27 mouse cellular contexts compared by ENCODE assay signal in genomic region chr5:74830646-74831045, GRCm38 (mm10).
DNase-seq lines count a peak whose midpoint lies in the region; ATAC-seq lines count a peak whose summit lies in the region.
"Had no signal": no experiment of that assay in that cellular context is flagged by ENCODE, and none has a peak within 500 bp of the region (broad histone marks: within the 10 kb centered on the region; RNA-seq: fewer than 3 reads in every experiment).

No protein-coding gene starts in this region.

- WGBS in embryonic facial prominence, embryonic 14.5 days = 54% methylated on average over 5 of the region's 5 CpGs
- WGBS in embryonic facial prominence, embryonic 10.5 days = 70% methylated on average over 5 of the region's 5 CpGs
- 82% methylated on average over 5 of the region's 5 CpGs for WGBS in forebrain, embryonic 10.5 days

- ATAC-seq in embryonic facial prominence, embryonic 14.5 days (ENCODE audit: low read depth) = no peak
- no peak for ATAC-seq in frontal cortex, adult (ENCODE audit: low TSS enrichment)
- ATAC-seq: forebrain, embryonic 15.5 days; intestine, postnatal 0 days; liver, postnatal 0 days; lung, postnatal 0 days had no signal

- H3K4me2 ChIP-seq in embryonic facial prominence, embryonic 14.5 days (ENCODE audit: low read depth, low read length) = no peak overlapping the region
- H3K4me2 ChIP-seq: embryonic facial prominence, embryonic 12.5 days; forebrain, embryonic 15.5 days; heart, embryonic 12.5 days; hindbrain, embryonic 12.5 days; liver, embryonic 11.5 days; stomach, embryonic 15.5 days had no signal

- peak; percentile 38 for DNase-seq in embryonic facial prominence, embryonic 14.5 days (ENCODE audit: low spot score)
- no peak for DNase-seq in embryonic facial prominence, embryonic 10.5 days (ENCODE audit: low spot score)
- DNase-seq in MN1 (ENCODE audit: low spot score) = peak; percentile 7
- DNase-seq in adrenal gland, adult 8-10 months = peak; percentile 41
- DNase-seq in fibroblast of lung, adult 2 months (ENCODE audit: low read depth) = peak; percentile 38
- DNase-seq in forebrain, embryonic 10.5 days (ENCODE audit: extremely low spot score, low spot score) = no peak
- no peak for DNase-seq in ovary, adult 18-20 months (ENCODE audit: low spot score)
- DNase-seq: B cell, adult 2 months; cerebellum, adult 8-10 months; cerebellum, postnatal 36 days; gastrocnemius, postnatal 25 days; heart, adult 18-20 months; heart, postnatal 10 days; liver, postnatal 0 days; thymus, adult 18-20 months; thymus, postnatal 36 days had no signal

- no peaks in the 10 kb centered on the region for H3K36me3 ChIP-seq in embryonic facial prominence, embryonic 14.5 days (ENCODE audit: control insufficient read depth, insufficient read depth, low read length)
- H3K36me3 ChIP-seq in embryonic facial prominence, embryonic 10.5 days (replicated peaks) = no peaks in the 10 kb centered on the region
- H3K36me3 ChIP-seq in forebrain, embryonic 10.5 days (replicated peaks) = no peaks in the 10 kb centered on the region
- H3K36me3 ChIP-seq: embryonic facial prominence, embryonic 12.5 days; forebrain, embryonic 15.5 days; heart, embryonic 12.5 days; hindbrain, embryonic 12.5 days; midbrain, embryonic 10.5 days; stomach, embryonic 15.5 days had no signal

- no peaks in the 10 kb centered on the region for H3K9me3 ChIP-seq in embryonic facial prominence, embryonic 14.5 days (ENCODE audit: control insufficient read depth, low read length)
- H3K9me3 ChIP-seq in embryonic facial prominence, embryonic 10.5 days = no peaks in the 10 kb centered on the region
- no peaks in the 10 kb centered on the region for H3K9me3 ChIP-seq in forebrain, embryonic 10.5 days
- H3K9me3 ChIP-seq: embryonic facial prominence, embryonic 12.5 days; forebrain, embryonic 15.5 days; midbrain, embryonic 10.5 days; stomach, embryonic 15.5 days had no signal

- peaks cover 15% of the 10 kb centered on the region; the same call in 1 of the 2 replicates for H3K4me1 ChIP-seq in embryonic facial prominence, embryonic 14.5 days (ENCODE audit: control insufficient read depth, insufficient read depth, low read length)
- peaks cover 13% of the 10 kb centered on the region; the same call in 1 of the 2 replicates for H3K4me1 ChIP-seq in embryonic facial prominence, embryonic 10.5 days
- H3K4me1 ChIP-seq in forebrain, embryonic 10.5 days = no peaks in the 10 kb centered on the region; the same call in 1 of the 2 replicates
- H3K4me1 ChIP-seq: heart, embryonic 12.5 days; midbrain, embryonic 10.5 days had no signal

- no peak overlapping the region for H3K27ac ChIP-seq in embryonic facial prominence, embryonic 14.5 days (replicated peaks; ENCODE audit: low read depth, low read length)
- no peak overlapping the region for H3K27ac ChIP-seq in embryonic facial prominence, embryonic 10.5 days (replicated peaks)
- H3K27ac ChIP-seq in forebrain, embryonic 10.5 days = no peak overlapping the region
- H3K27ac ChIP-seq: forebrain, embryonic 15.5 days; hindbrain, embryonic 12.5 days; kidney, postnatal 0 days; midbrain, embryonic 10.5 days; stomach, embryonic 15.5 days had no signal

- H3K4me3 ChIP-seq in embryonic facial prominence, embryonic 14.5 days (ENCODE audit: low read depth, low read length) = no peak overlapping the region
- H3K4me3 ChIP-seq in embryonic facial prominence, embryonic 10.5 days = no peak overlapping the region
- no peak overlapping the region for H3K4me3 ChIP-seq in forebrain, embryonic 10.5 days
- H3K4me3 ChIP-seq: embryonic facial prominence, embryonic 12.5 days; forebrain, embryonic 15.5 days; heart, embryonic 12.5 days; hindbrain, embryonic 12.5 days; midbrain, embryonic 10.5 days; stomach, embryonic 15.5 days had no signal

- no peaks in the 10 kb centered on the region for H3K27me3 ChIP-seq in embryonic facial prominence, embryonic 14.5 days (replicated peaks; ENCODE audit: control insufficient read depth, insufficient read depth, low read length)
- 0 out of 2 replicates have a peak, but pooled peaks cover 7% of the 10 kb centered on the region for H3K27me3 ChIP-seq in embryonic facial prominence, embryonic 10.5 days (replicated peaks; ENCODE audit: low read depth, poor library complexity, severe bottlenecking)
- H3K27me3 ChIP-seq in forebrain, embryonic 10.5 days (ENCODE audit: poor library complexity, severe bottlenecking) = 0 out of 2 replicates have a peak, but pooled peaks cover 6% of the 10 kb centered on the region
- H3K27me3 ChIP-seq: embryonic facial prominence, embryonic 12.5 days; forebrain, embryonic 15.5 days; hindbrain, embryonic 12.5 days; stomach, embryonic 15.5 days had no signal

- H3K9ac ChIP-seq in embryonic facial prominence, embryonic 14.5 days (ENCODE audit: low read depth, low read length) = no peak overlapping the region
- H3K9ac ChIP-seq: embryonic facial prominence, embryonic 12.5 days; forebrain, embryonic 15.5 days; heart, embryonic 12.5 days; hindbrain, embryonic 12.5 days; liver, postnatal 0 days; stomach, embryonic 15.5 days had no signal

Comparison
In these comparisons a context has a peak if more than half of its experiments do, and no peak if none do; other contexts are left out.
1. DNase-seq: peak in embryonic facial prominence, embryonic 14.5 days (single experiment), MN1 (single experiment), adrenal gland, adult 8-10 months (single experiment) and fibroblast of lung, adult 2 months (single experiment); none in embryonic facial prominence, embryonic 10.5 days (single experiment), forebrain, embryonic 10.5 days (single experiment) and ovary, adult 18-20 months (single experiment).